Mouse (Mus musculus) intestine, embryonic 14.5 days (tissue): ENCODE measurements at regions not wholly inside any gene's neighbourhood (a gene's known extent, or its start where the extent isn't known, plus 50 kb on each side); places are given as distances from the start of the nearest gene placed in this dataset.
"Not testable (repeated sequence)": the region's sequence is repeated elsewhere in the genome, so short reads cannot be mapped to it uniquely, and the experiment has no call there.

Experiments
- ATAC-seq: fragments of 200-750 bp; cut with Nextera tagmentation; replicated peaks from 2 replicates; pipeline ENCODE4 v1.8.0; 2017; ENCODE audit warnings: low read depth, moderate number of reproducible peaks, moderate TSS enrichment, moderate library complexity; ENCODE audit not compliant: low FRiP score, low TSS enrichment
- DNase-seq: peaks from one replicate; pipeline ENCODE4 v3.0.0-alpha.2; 2018; ENCODE audit warnings: low spot score
- H3K27ac ChIP-seq: fragments of 300-500 bp; sonication (generic); 2 replicates; pipeline ENCODE4 v1.5.1; 2014; ENCODE audit warnings: low read depth, mild to moderate bottlenecking, control low read depth
- H3K27me3 ChIP-seq: fragments of 300-500 bp; sonication (generic); replicated peaks from 2 replicates; pipeline ENCODE4 v1.6.1; 2014; ENCODE audit warnings: low read length, control low read depth; ENCODE audit not compliant: control insufficient read depth, insufficient read depth
- H3K36me3 ChIP-seq: fragments of 300-500 bp; sonication (generic); 2 replicates; pipeline ENCODE4 v1.6.1; 2014; ENCODE audit warnings: low read length, control low read depth; ENCODE audit not compliant: control insufficient read depth, insufficient read depth
- H3K4me1 ChIP-seq: fragments of 300-500 bp; sonication (generic); replicated peaks from 2 replicates; pipeline ENCODE4 v1.6.1; 2014; ENCODE audit warnings: low read length, control low read depth, mixed read lengths; ENCODE audit not compliant: control insufficient read depth, insufficient read depth
- H3K4me2 ChIP-seq: fragments of 300-500 bp; sonication (generic); 2 replicates; pipeline ENCODE4 v1.6.1; 2014; ENCODE audit warnings: low read length
- H3K4me3 ChIP-seq: fragments of 300-500 bp; sonication (generic); 2 replicates; pipeline ENCODE4 v1.5.1; 2014; ENCODE audit warnings: low read depth, low read length, control low read depth, mixed read lengths
- H3K9ac ChIP-seq: fragments of 300-500 bp; sonication (generic); 2 replicates; pipeline ENCODE4 v1.6.1; 2014; ENCODE audit warnings: mild to moderate bottlenecking, low read length
- H3K9me3 ChIP-seq: fragments of 300-500 bp; sonication (generic); 2 replicates; pipeline ENCODE4 v1.6.1; 2016; ENCODE audit warnings: low read length, control low read depth; ENCODE audit not compliant: control insufficient read depth
- WGBS: fragments of 180-500 bp; shearing (Covaris S2); extraction: QIAGEN DNeasy Blood & Tissue Kit; methylation state at CpG from one replicate; pipeline ENCODE4 v1.1.7; 2014; 5-methylcytosine and 5-hydroxymethylcytosine counted together

DNA sequence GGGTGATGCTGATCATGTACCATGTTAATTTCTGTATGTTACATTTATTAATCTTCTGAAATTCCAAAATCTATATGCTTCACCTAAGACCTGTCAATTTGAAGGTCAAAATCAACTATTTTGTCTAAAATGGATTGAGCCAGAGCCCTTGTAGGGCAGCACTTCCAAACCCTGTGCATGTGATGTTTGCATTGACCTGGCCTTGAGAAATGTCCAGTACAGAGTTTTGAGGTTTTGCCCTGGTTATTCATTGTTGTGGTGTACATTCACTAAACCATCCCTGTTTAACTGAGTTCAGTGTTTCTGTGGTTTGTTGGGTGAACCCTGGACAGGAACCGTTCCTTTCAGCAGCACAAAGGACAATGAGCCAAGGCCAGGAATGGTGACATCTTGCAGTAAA, 392.4 kb upstream of the Gdi2 start:
- not testable (repeated sequence) for H3K27ac ChIP-seq, DNase-seq, ATAC-seq, H3K9me3 ChIP-seq, H3K4me2 ChIP-seq, H3K27me3 ChIP-seq, H3K4me3 ChIP-seq, H3K9ac ChIP-seq, H3K4me1 ChIP-seq, H3K36me3 ChIP-seq
- 67% methylated on average over 1 of the region's 1 CpGs for whole genome bisulfite sequencing
